Mouse (Mus musculus): ENCODE measurements at regions not wholly inside any gene's neighbourhood (a gene's known extent, or its start where the extent isn't known, plus 50 kb on each side); places are given as distances from the start of the nearest gene placed in this dataset.

DNA sequence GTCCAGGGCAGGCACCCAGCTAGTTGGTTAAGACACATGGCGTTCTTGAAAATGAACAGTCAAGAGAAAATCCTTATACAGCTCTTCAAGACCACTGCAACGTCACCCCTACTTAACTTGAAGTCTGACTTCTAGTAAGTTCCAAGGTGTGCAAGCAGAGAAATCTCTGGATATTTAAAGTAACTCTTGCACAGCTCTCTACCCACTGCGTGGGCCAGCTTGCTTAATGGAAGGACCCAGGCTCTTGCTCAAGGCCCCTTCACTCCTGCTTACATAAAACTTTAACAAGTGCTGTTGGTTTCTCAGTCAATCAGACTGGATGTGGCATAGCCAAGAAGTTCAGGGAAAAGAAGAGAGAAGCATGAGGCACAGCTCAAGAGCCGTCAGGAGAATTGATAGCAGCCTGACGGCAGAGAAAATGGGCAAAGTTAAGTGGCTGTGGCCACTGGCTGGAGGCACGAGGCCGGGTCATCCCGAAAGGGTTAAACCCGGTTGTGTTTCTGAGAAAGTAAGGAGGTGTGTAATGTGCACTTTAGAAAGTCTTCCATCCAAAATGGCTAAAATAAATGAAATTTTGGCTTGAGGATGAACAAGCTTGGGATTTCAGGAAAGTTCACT lies 382.0 kb downstream of the Gm45692 start:
- ATAC-seq (ENCODE audit: low FRiP score, low read depth) (no peak), DNase-seq (ENCODE audit: low spot score) (no peak)

GRCm38 (mm10) chr8:26501814-26502572 lies 382.7 kb downstream of the Gm45692 start:
- ATAC-seq (ENCODE audit: low FRiP score, low read depth) (no peak), DNase-seq (ENCODE audit: low spot score) (no peak)
- Histone ChIP-seq H3K9ac (ENCODE audit: low read depth, low read length, severe bottlenecking) (no peak overlapping the region), H3K27ac (replicated peaks; ENCODE audit: low read depth, low read length) (no peak overlapping the region), H3K4me1 (ENCODE audit: control insufficient read depth, insufficient read depth, low read length) (peaks cover 15% of the 10 kb centered on the region), H3K27me3 (ENCODE audit: control insufficient read depth, insufficient read depth, low read length) (no peaks in the 10 kb centered on the region), H3K9me3 (ENCODE audit: control insufficient read depth, low read length) (no peaks in the 10 kb centered on the region), H3K4me2 (replicated peaks; ENCODE audit: low read depth, low read length, severe bottlenecking) (no peak overlapping the region), H3K4me3 (replicated peaks; ENCODE audit: low read length) (no peak overlapping the region), H3K36me3 (ENCODE audit: control insufficient read depth, insufficient read depth, low read length) (no peaks in the 10 kb centered on the region)
- TF ChIP-seq POLR2A (IDR thresholded peaks at IDR 0.05; ENCODE audit: borderline replicate concordance, extremely low read depth, insufficient read depth, insufficient read length), result no peak
- WGBS, result 43% methylated on average over 11 of the region's 11 CpGs

More for the DNA sequence above, 382.0 kb downstream of the Gm45692 start:
- H3K27ac ChIP-seq (replicated peaks; ENCODE audit: low read depth, low read length), result no peak overlapping the region
- TF ChIP-seq POLR2A (IDR thresholded peaks at IDR 0.05; ENCODE audit: borderline replicate concordance, extremely low read depth, insufficient read depth, insufficient read length), result no peak
- H3K36me3 ChIP-seq (ENCODE audit: control insufficient read depth, insufficient read depth, low read length), result no peaks in the 10 kb centered on the region
- H3K9ac ChIP-seq (ENCODE audit: low read depth, low read length, severe bottlenecking), result no peak overlapping the region
- H3K4me2 ChIP-seq (replicated peaks; ENCODE audit: low read depth, low read length, severe bottlenecking), result no peak overlapping the region
- WGBS, result 66% methylated on average over 9 of the region's 9 CpGs
- H3K4me3 ChIP-seq (replicated peaks; ENCODE audit: low read length), result no peak overlapping the region
- H3K9me3 ChIP-seq (ENCODE audit: control insufficient read depth, low read length), result no peaks in the 10 kb centered on the region
- H3K4me1 ChIP-seq (ENCODE audit: control insufficient read depth, insufficient read depth, low read length), result peaks cover 15% of the 10 kb centered on the region
- H3K27me3 ChIP-seq (ENCODE audit: control insufficient read depth, insufficient read depth, low read length), result no peaks in the 10 kb centered on the region

DNA sequence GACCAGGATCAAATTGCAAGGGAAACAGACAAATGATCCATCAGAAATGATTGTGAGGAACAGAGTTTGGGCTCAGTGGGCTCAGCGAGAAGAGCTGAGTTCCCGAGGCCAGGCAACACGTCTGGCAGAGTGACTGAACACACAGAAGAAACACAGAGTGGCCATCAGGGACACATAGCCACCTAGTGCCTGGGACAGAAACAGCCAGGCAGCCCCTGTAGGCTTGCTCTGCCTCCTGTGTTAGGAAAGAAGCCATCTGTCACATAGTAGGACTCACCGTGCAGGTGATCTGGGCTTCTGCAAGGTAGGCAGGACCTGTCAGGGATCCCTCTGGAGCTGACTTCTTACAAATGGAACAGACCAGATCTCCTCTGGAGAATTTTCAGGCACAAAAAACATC lies 383.4 kb downstream of the Gm45692 start:
- Histone ChIP-seq H3K4me2 (replicated peaks; ENCODE audit: low read depth, low read length, severe bottlenecking) (no peak overlapping the region), H3K4me1 (ENCODE audit: control insufficient read depth, insufficient read depth, low read length) (peaks cover 15% of the 10 kb centered on the region), H3K27me3 (ENCODE audit: control insufficient read depth, insufficient read depth, low read length) (no peaks in the 10 kb centered on the region), H3K27ac (replicated peaks; ENCODE audit: low read depth, low read length) (no peak overlapping the region), H3K4me3 (replicated peaks; ENCODE audit: low read length) (no peak overlapping the region), H3K9me3 (ENCODE audit: control insufficient read depth, low read length) (no peaks in the 10 kb centered on the region), H3K9ac (ENCODE audit: low read depth, low read length, severe bottlenecking) (no peak overlapping the region), H3K36me3 (ENCODE audit: control insufficient read depth, insufficient read depth, low read length) (no peaks in the 10 kb centered on the region)
- no peak for TF ChIP-seq POLR2A (IDR thresholded peaks at IDR 0.05; ENCODE audit: borderline replicate concordance, extremely low read depth, insufficient read depth, insufficient read length)
- no peak for DNase-seq (ENCODE audit: low spot score)
- ATAC-seq (ENCODE audit: low FRiP score, low read depth), result no peak
- 37% methylated on average over 4 of the region's 4 CpGs for WGBS

GRCm38 (mm10) chr8:26503918-26504317 lies 384.6 kb downstream of the Gm45692 start:
- no peaks in the 10 kb centered on the region for H3K36me3 ChIP-seq (ENCODE audit: control insufficient read depth, insufficient read depth, low read length)
- no peak for ATAC-seq (ENCODE audit: low FRiP score, low read depth)
- H3K4me2 ChIP-seq (replicated peaks; ENCODE audit: low read depth, low read length, severe bottlenecking), result no peak overlapping the region
- H3K27me3 ChIP-seq (ENCODE audit: control insufficient read depth, insufficient read depth, low read length), result peaks cover 6% of the 10 kb centered on the region; the same call in 1 of the 2 replicates
- TF ChIP-seq POLR2A (IDR thresholded peaks at IDR 0.05; ENCODE audit: borderline replicate concordance, extremely low read depth, insufficient read depth, insufficient read length), result no peak
- H3K9ac ChIP-seq (ENCODE audit: low read depth, low read length, severe bottlenecking), result no peak overlapping the region
- 34% methylated on average over 4 of the region's 4 CpGs for WGBS
- DNase-seq (ENCODE audit: low spot score), result no peak
- peaks cover 15% of the 10 kb centered on the region for H3K4me1 ChIP-seq (ENCODE audit: control insufficient read depth, insufficient read depth, low read length)
- no peak overlapping the region for H3K27ac ChIP-seq (replicated peaks; ENCODE audit: low read depth, low read length)
- H3K4me3 ChIP-seq (replicated peaks; ENCODE audit: low read length), result no peak overlapping the region
- H3K9me3 ChIP-seq (ENCODE audit: control insufficient read depth, low read length), result no peaks in the 10 kb centered on the region

GRCm38 (mm10) chr8:26504319-26505035 lies 385.1 kb downstream of the Gm45692 start:
- H3K4me1 ChIP-seq (ENCODE audit: control insufficient read depth, insufficient read depth, low read length), result peaks cover 15% of the 10 kb centered on the region
- H3K9ac ChIP-seq (ENCODE audit: low read depth, low read length, severe bottlenecking), result no peak overlapping the region
- no peak overlapping the region for H3K4me3 ChIP-seq (replicated peaks; ENCODE audit: low read length)
- H3K4me2 ChIP-seq (replicated peaks; ENCODE audit: low read depth, low read length, severe bottlenecking), result no peak overlapping the region
- no peaks in the 10 kb centered on the region for H3K9me3 ChIP-seq (ENCODE audit: control insufficient read depth, low read length)
- H3K27me3 ChIP-seq (ENCODE audit: control insufficient read depth, insufficient read depth, low read length), result peaks cover 7% of the 10 kb centered on the region; the same call in 1 of the 2 replicates
- H3K36me3 ChIP-seq (ENCODE audit: control insufficient read depth, insufficient read depth, low read length), result no peaks in the 10 kb centered on the region
- no peak for TF ChIP-seq POLR2A (IDR thresholded peaks at IDR 0.05; ENCODE audit: borderline replicate concordance, extremely low read depth, insufficient read depth, insufficient read length)
- no peak overlapping the region for H3K27ac ChIP-seq (replicated peaks; ENCODE audit: low read depth, low read length)
- no peak for ATAC-seq (ENCODE audit: low FRiP score, low read depth)
- peak; percentile 53 for DNase-seq (ENCODE audit: low spot score)
- 42% methylated on average over 16 of the region's 16 CpGs for WGBS
